Mouse (Mus musculus) midbrain, embryonic 10.5 days (tissue): ENCODE results near the gene Brd4. TPM values are rescaled to one million over a fixed set of nuclear protein-coding genes. Genes with fewer than 3 reads are reported as not detected.
A peak's percentile ranks its signal among the peaks of the same experiment; 100 is the strongest.
"Not testable (repeated sequence)": the region's sequence is repeated elsewhere in the genome, so short reads cannot be mapped to it uniquely, and the experiment has no call there.

Source experiments
- DNase-seq: peaks from one replicate; pipeline ENCODE4 v3.0.0-alpha.2; 2017; ENCODE audit warnings: low spot score
- H3K27ac ChIP-seq: fragments of 300-500 bp; sonication (generic); replicated peaks from 2 replicates; pipeline ENCODE4 v1.5.1; 2016; ENCODE audit warnings: mild to moderate bottlenecking
- H3K27me3 ChIP-seq: fragments of 300-500 bp; sonication (generic); 2 replicates; pipeline ENCODE4 v1.6.1; 2016; ENCODE audit warnings: low read depth, mild to moderate bottlenecking; ENCODE audit not compliant: poor library complexity, severe bottlenecking
- H3K36me3 ChIP-seq: fragments of 300-500 bp; sonication (generic); 2 replicates; pipeline ENCODE4 v1.6.1; 2016; ENCODE audit warnings: mild to moderate bottlenecking, moderate library complexity
- H3K4me1 ChIP-seq: fragments of 300-500 bp; sonication (generic); 2 replicates; pipeline ENCODE4 v1.6.1; 2016
- H3K4me3 ChIP-seq: fragments of 300-500 bp; sonication (generic); 2 replicates; pipeline ENCODE4 v1.5.1; 2016; ENCODE audit warnings: mild to moderate bottlenecking, moderate library complexity
- H3K9me3 ChIP-seq: fragments of 300-500 bp; sonication (generic); replicated peaks from 2 replicates; pipeline ENCODE4 v1.6.1; 2016; ENCODE audit warnings: mild to moderate bottlenecking
- WGBS: fragments of 180-500 bp; shearing (Covaris S2); methylation state at CpG from one replicate; pipeline ENCODE4 v1.1.7; 2016; 5-methylcytosine and 5-hydroxymethylcytosine counted together
- polyA plus RNA-seq: library from polyadenylated mRNA; unstranded; fragments of >200 nt; fragmentation: Nextera tagmentation; extraction: Ambion mirVana; gene quantifications from 2 replicates; pipeline ENCODE4 v1.2.1, GENCODE M21; 2016

Brd4 gene
- polyA plus RNA-seq, 1 experiment from 2014 or later, result 110 TPM

- no peak overlapping the region for H3K27ac ChIP-seq
- H3K9me3 ChIP-seq, result no peaks in the 10 kb centered on the region
- no peak for DNase-seq
- H3K4me3 ChIP-seq, result no peak overlapping the region
- H3K4me1 ChIP-seq, result no peaks in the 10 kb centered on the region; the same call in 1 of the 2 replicates
- WGBS, result 93% methylated on average over 1 of the region's 1 CpGs
- peaks cover 42% of the 10 kb centered on the region for H3K36me3 ChIP-seq
- no peaks in the 10 kb centered on the region for H3K27me3 ChIP-seq
Measured at GRCm38 (mm10) chr17:32248192-32248591, 36.3 kb downstream of the Brd4 start.

- Histone ChIP-seq H3K36me3 (peaks cover 37% of the 10 kb centered on the region), H3K4me3 (no peak overlapping the region), H3K4me1 (no peaks in the 10 kb centered on the region; the same call in 1 of the 2 replicates), H3K9me3 (no peaks in the 10 kb centered on the region), H3K27me3 (no peaks in the 10 kb centered on the region), H3K27ac (no peak overlapping the region)
- 97% methylated on average over 1 of the region's 1 CpGs for WGBS
- DNase-seq, result no peak
Measured at GRCm38 (mm10) chr17:32247616-32248015, 36.9 kb downstream of the Brd4 start.

- no peak overlapping the region for H3K4me3 ChIP-seq
- peaks cover 34% of the 10 kb centered on the region for H3K36me3 ChIP-seq
- DNase-seq, result no peak
- H3K27ac ChIP-seq, result no peak overlapping the region
- H3K9me3 ChIP-seq, result no peaks in the 10 kb centered on the region
- H3K27me3 ChIP-seq, result no peaks in the 10 kb centered on the region
- H3K4me1 ChIP-seq, result no peaks in the 10 kb centered on the region; the same call in 1 of the 2 replicates
- 82% methylated on average over 5 of the region's 5 CpGs for WGBS
Measured at GRCm38 (mm10) chr17:32246117-32246516, 38.4 kb downstream of the Brd4 start.

GRCm38 (mm10) chr17:32240881-32241531 lies 43.5 kb downstream of the Brd4 start:
- Histone ChIP-seq H3K27me3 (no peaks in the 10 kb centered on the region), H3K27ac (no peak overlapping the region), H3K4me1 (peaks cover 2% of the 10 kb centered on the region), H3K4me3 (no peak overlapping the region), H3K9me3 (no peaks in the 10 kb centered on the region), H3K36me3 (peaks cover 38% of the 10 kb centered on the region)
- 93% methylated on average over 2 of the region's 2 CpGs for WGBS
- no peak for DNase-seq

GRCm38 (mm10) chr17:32238589-32238988 lies 45.9 kb downstream of the Brd4 start:
- 75% methylated on average over 1 of the region's 1 CpGs for WGBS
- peaks cover 38% of the 10 kb centered on the region for H3K36me3 ChIP-seq
- DNase-seq, result no peak
- H3K4me1 ChIP-seq, result peaks cover 8% of the 10 kb centered on the region
- H3K4me3 ChIP-seq, result no peak overlapping the region
- H3K27ac ChIP-seq, result no peak overlapping the region
- no peaks in the 10 kb centered on the region for H3K27me3 ChIP-seq
- no peaks in the 10 kb centered on the region for H3K9me3 ChIP-seq

- H3K36me3 ChIP-seq, result peaks cover 23% of the 10 kb centered on the region
- H3K4me3 ChIP-seq, result no peak overlapping the region
- no peaks in the 10 kb centered on the region for H3K9me3 ChIP-seq
- H3K27ac ChIP-seq, result 0 out of 2 replicates have a peak overlapping the region, but pooled peaks have one; percentile 3
- DNase-seq, result peak; percentile 15
- H3K4me1 ChIP-seq, result peaks cover 8% of the 10 kb centered on the region
- WGBS, result 78% methylated on average over 5 of the region's 5 CpGs
- no peaks in the 10 kb centered on the region for H3K27me3 ChIP-seq
Measured at GRCm38 (mm10) chr17:32235534-32236191, 48.9 kb downstream of the Brd4 start.

GRCm38 (mm10) chr17:32233174-32233573 lies 51.3 kb downstream of the Brd4 start:
- no peaks in the 10 kb centered on the region for H3K27me3 ChIP-seq
- H3K4me1 ChIP-seq, result peaks cover 8% of the 10 kb centered on the region
- H3K27ac ChIP-seq, result no peak overlapping the region
- H3K4me3 ChIP-seq, result no peak overlapping the region
- H3K36me3 ChIP-seq, result peaks cover 28% of the 10 kb centered on the region
- H3K9me3 ChIP-seq, result no peaks in the 10 kb centered on the region
- DNase-seq, result no peak

- H3K27me3 ChIP-seq, result no peaks in the 10 kb centered on the region
- no peaks in the 10 kb centered on the region for H3K4me1 ChIP-seq
- H3K36me3 ChIP-seq, result peaks cover 61% of the 10 kb centered on the region
- DNase-seq, result no peak
- H3K4me3 ChIP-seq, result no peak overlapping the region
- no peaks in the 10 kb centered on the region for H3K9me3 ChIP-seq
- H3K27ac ChIP-seq, result no peak overlapping the region
- WGBS, result 93% methylated on average over 4 of the region's 4 CpGs
Measured at GRCm38 (mm10) chr17:32229256-32229655, 55.3 kb downstream of the Brd4 start.

- Histone ChIP-seq H3K4me3 (no peak overlapping the region), H3K27ac (no peak overlapping the region), H3K36me3 (peaks cover 100% of the 10 kb centered on the region), H3K9me3 (no peaks in the 10 kb centered on the region), H3K4me1 (no peaks in the 10 kb centered on the region), H3K27me3 (no peaks in the 10 kb centered on the region)
- WGBS, result 78% methylated on average over 3 of the region's 3 CpGs
- DNase-seq, result no peak
Measured at GRCm38 (mm10) chr17:32220873-32221272, 63.6 kb downstream of the Brd4 start.

GRCm38 (mm10) chr17:32215587-32215986 lies 68.9 kb downstream of the Brd4 start:
- H3K4me3 ChIP-seq, DNase-seq, H3K27me3 ChIP-seq, H3K27ac ChIP-seq, H3K9me3 ChIP-seq, H3K4me1 ChIP-seq: not testable (repeated sequence)
- 76% methylated on average over 4 of the region's 4 CpGs for WGBS
- H3K36me3 ChIP-seq, result peaks cover 100% of the 10 kb centered on the region

- not testable (repeated sequence) for H3K9me3 ChIP-seq, H3K27ac ChIP-seq, H3K4me3 ChIP-seq, H3K27me3 ChIP-seq, H3K4me1 ChIP-seq, DNase-seq
- H3K36me3 ChIP-seq, result peaks cover 100% of the 10 kb centered on the region
- 94% methylated on average over 6 of the region's 6 CpGs for WGBS
Measured at GRCm38 (mm10) chr17:32211554-32211953, 73.0 kb downstream of the Brd4 start.

- Histone ChIP-seq H3K36me3 (peaks cover 100% of the 10 kb centered on the region), H3K27ac (no peak overlapping the region), H3K4me1 (no peaks in the 10 kb centered on the region), H3K4me3 (no peak overlapping the region), H3K9me3 (no peaks in the 10 kb centered on the region), H3K27me3 (no peaks in the 10 kb centered on the region)
- peak; percentile 52 for DNase-seq
- WGBS, result 63% methylated on average over 3 of the region's 3 CpGs
Measured at GRCm38 (mm10) chr17:32209752-32210151, 74.8 kb downstream of the Brd4 start.

- no peaks in the 10 kb centered on the region for H3K9me3 ChIP-seq
- no peaks in the 10 kb centered on the region for H3K4me1 ChIP-seq
- no peak overlapping the region for H3K4me3 ChIP-seq
- H3K27ac ChIP-seq, result no peak overlapping the region
- no peaks in the 10 kb centered on the region for H3K27me3 ChIP-seq
- no peak for DNase-seq
- peaks cover 100% of the 10 kb centered on the region for H3K36me3 ChIP-seq
- 83% methylated on average over 6 of the region's 6 CpGs for whole genome bisulfite sequencing
Measured at GRCm38 (mm10) chr17:32209144-32209543, 75.4 kb downstream of the Brd4 start.
